Mouse (Mus musculus) retina, adult 2 months (tissue): ENCODE results near the gene Cemip.
"Not testable (repeated sequence)": the region's sequence is repeated elsewhere in the genome, so short reads cannot be mapped to it uniquely, and the experiment has no call there.

ENCODE experiments used
- DNase-seq: peaks from one replicate; pipeline ENCODE4 v3.0.0-alpha.2; 2012; ENCODE audit warnings: low read depth, low spot score

Cemip gene

DNA sequence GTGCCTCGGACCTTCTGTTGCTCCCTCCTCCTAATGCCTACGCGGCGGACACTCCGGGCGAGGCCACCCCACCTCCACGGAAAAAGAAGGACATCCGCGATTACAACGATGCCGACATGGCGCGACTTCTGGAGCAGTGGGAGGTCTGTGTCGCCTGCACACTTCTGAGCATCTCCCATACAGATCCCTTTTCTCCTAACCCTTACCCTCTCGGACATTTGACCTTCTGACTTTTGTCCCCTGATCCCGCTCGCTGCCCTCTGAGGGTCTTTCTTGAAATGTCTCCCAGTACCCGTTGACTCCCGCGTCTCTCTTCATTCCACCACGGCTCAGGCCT is 194.0 kb downstream of the Cemip start:
- DNase-seq = no peak

DNA sequence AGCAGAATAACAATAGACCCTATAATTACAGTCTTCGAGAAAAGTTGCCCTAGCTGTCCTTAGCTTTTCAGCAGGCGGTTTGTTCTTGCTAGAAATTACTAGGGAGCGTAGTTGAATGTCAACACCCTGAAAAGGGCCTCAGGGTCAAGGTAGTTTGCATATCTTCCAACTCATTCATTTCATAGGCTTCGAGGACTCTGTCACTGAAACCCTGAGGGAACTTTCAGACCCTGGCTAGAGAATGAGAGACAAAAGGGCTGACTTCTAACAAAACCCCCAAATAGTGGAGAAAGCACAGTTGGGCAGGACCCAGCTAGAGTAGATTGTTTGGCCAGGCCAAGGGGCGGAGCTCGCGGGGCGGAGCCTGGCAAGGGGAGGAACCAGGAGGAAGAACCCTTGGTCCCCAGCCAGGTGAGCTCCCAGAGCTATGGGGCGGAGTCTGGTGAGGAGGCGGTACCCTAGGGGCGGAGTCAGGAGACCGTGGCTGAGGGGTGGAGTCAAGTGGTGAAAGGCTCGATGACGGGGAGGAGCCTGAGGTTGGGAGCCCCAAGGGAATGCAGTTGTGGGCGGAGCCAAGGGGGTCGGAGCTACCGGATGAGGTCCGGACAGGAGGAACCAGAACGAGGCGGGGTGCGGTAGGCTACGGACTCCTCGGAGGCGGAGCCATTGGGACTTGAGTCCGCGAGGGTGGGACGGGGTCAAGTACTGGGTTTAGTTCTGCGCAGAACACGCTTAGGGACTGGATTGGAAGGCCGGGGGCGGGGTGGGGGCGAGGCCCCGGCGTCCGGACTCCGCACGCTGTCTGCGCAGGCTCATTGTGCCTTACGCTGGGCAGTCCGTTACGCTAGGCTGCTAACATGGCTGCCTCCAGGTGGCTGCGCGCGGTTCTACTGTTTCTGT is 194.6 kb downstream of the Cemip start:
- DNase-seq = peak; percentile 100

DNA sequence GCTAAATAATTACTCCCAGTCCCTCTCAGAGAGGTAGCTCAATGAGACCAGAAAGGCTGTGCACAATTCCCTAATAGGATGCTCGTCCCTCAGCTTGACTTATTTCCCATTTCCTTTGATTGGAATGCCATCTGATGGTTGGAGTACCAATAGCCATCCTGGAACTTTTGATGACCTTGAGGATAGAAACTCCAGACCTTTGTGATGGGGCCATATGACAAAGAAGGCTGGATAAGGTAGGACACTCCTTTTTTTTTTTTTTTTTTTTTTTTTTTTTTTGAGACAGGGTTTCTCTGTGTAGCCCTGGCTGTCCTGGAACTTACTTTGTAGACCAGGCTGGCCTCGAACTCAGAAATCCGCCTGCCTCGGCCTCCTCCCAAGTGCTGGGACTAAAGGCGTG is 196.4 kb downstream of the Cemip start:
- not testable (repeated sequence) for DNase-seq

DNA sequence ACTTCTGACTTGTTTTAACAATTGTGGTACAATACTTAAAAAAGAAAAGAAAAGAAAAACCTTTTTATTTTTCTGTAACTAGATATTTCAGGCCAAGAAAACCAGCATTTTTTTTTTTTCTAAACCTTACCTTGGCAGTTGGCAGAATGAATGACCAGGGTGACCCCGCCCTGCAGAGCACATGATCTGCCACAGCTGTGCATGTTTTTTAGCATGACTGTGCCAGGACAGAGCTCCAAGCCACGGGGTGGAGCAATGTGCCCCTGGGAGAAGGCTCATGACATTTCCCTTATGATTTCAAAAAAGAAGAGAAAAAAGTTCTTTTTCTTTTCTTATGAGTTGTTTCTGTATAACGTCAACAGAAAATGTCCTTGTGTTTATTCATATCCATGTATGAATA is 196.9 kb downstream of the Cemip start:
- DNase-seq = no peak

DNA sequence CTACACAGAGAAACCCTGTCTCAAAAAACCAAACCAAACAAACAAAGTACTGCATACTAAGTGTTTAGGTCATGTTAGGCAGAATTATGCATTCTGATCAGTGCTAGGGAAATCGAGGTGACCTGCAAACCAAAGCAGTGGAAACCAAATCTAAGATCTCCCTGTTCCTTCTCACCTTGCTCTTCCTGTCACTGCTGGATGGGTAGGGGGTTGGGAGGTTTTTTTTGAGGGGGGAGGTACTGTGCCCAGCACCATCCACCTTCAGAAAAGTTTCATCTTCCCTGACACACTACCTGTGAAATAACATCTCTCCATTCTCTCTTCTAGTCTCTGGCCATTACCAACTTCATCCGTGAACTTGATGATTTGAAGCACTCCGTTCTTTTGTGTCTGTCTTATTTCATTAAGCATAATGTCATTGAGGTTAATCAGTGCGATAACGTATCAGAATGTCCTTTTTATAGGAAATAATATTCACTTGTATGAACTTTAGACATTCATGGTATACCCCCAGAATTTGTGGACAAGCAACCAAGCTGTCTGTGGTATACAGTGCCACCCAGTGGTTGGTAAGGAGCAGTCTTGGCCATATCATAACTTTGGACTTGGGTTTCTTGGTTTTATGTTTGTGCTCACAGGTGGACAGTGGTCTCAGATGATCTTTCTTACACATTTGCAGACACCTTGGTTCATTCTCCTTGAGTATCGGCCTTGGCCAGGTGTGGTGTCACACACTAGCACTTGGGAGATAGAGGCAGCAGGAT is 199.8 kb downstream of the Cemip start:
- DNase-seq = no peak

DNA sequence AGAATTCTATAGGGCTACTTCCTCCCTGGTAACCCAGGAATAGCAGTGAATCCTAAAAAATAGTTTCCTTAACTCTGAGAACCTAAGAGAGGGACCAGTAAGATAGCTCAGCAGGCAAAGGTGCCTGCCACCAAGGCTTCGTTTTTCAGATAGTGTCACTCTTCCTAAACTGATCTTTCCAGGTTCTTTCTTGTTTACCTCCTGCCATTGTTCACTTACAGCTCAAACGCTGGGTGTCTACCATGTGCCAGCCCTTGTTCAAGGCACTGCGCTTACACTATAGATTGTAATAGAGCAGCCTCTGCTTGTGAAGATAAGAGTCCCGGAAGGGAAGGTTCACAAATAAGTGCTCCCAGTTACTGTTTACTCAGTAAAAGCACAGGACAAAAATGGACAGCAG is 200.5 kb downstream of the Cemip start:
- no peak for DNase-seq

DNA sequence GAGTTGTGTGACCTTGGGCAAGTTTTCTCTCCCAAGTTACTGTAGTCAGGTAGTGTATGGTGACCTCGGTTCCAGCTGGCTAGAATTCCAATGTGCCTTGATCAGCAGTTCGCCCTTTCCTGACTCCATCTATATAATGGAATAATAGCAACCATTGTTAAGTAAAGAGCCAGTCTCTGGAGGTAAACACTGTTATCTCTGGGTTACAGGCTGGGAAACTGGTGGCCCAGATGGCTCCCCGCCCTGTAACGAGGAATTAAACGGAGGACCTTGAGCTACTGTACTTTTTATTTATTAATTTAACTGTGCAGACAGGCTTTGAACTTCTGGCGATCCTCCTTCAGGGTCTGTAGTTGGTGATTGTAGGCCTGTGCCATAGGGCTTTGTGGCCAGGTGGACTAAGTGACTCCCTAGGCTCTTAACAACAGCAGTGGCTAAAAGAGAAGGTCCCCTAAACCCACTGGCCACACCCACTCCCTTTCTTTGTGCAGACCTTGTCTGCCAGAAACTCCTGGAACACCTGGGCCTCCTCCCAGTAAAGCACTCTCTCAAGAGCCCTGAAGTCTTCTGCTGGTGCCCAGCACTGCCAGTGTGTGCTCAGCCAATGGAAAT is 201.3 kb downstream of the Cemip start:
- DNase-seq = no peak

DNA sequence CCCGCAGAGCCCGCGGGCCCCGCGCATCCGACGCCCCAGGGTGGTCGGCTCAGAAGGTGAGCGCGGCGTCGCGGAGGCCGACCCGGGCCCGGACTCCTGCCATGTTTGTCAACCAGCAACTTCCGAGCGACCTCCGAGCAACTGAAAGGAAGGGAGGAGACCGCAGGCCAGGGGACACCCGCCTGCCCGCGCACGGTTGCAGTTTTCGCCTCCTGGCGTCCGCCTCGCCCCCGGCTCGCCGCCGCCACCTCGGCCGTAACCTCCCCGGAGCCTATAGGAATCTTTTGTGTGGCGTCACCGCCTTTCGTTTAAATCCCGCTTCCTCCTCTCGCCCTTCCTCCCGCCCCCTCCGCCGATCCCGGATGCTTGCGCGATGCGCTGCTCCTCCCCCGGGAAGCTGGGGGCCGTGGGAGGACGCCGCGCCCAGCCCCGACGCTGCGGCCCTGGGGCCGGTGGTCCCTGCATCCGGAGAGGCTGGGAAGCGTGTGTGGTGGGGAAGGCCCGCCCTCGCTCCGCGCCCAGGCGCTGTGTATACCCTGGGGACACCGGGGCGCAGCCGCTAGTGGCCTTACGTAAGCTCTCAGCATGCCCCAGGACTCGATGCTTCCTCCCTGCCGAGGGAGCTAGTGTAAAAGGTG is 202.2 kb downstream of the Cemip start, which contains the start of the genes Tlnrd1 and Mesd:
Gene Tlnrd1, minus strand, starts transcription at position 285 of the 638 bp plus-strand sequence.
Gene Mesd, plus strand, starts transcription at position 446 of the 638 bp plus-strand sequence.
- DNase-seq = peak; percentile 69

DNA sequence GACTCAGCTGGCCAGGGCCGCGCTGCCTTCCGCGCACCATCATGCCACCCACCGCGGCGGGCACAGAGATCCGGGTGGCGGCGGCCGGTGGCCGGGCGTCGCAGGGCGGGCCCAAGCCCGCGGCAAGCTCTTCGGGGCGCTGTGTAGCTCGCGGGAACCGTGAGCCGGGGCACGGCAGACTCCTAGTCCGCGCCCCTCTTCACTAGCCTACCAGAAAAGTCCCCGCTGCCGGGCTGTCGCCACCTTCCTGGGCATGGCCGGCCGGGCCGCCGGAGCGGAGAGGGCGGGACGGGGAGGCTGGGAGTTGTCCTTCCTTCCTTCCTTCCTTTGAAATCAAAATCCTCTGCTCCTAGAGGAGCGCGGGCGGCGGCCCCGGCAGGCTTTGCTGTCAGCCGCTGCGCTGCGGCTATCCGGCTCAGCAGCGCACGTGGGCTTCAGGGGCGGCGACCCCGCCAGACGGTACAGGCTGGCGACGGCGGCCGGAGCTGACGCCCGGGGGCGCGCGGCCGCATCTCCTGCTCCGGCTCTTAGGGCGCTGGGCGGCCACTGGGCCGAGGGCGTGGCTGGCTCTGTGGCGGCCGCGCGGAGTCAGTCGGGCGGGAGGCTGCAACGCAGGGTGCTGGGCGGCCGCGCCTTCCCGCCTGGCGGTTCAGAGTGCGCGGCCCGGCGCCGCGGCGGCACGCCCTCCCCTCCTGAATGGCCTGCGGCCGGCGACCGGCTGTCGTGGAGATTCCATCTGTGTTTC is 202.9 kb downstream of the Cemip start:
- DNase-seq = no peak
